Mouse (Mus musculus) layer of hippocampus, postnatal 14 days (tissue): ENCODE measurements around the gene Tmem229a. TPM values are rescaled to one million over a fixed set of nuclear protein-coding genes. Genes with fewer than 3 reads are reported as not detected.

Experiments used
- total RNA-seq, 2 experiments: library from RNA; stranded (reverse); gene quantifications; 2 replicates each; pipeline ENCODE4 v1.2.3; 2021

The Tmem229a gene
- total RNA-seq, 2 experiments from 2014 or later = 43.7 to 44.9 TPM

Other genes starting within 250 kb of the Tmem229a start
- gene Hyal6, start 223.1 kb downstream of the Tmem229a start, total RNA-seq = not detected
- gene Hyal4, start 208.0 kb downstream of the Tmem229a start, total RNA-seq = not detected
- not detected for gene Spam1, start 165.1 kb downstream of the Tmem229a start, total RNA-seq
- not detected for gene Hyal5, start 98.3 kb downstream of the Tmem229a start, total RNA-seq